11 mouse cellular contexts compared by ENCODE assay signal in genomic region chr7:125478391-125478984, GRCm38 (mm10). TPM values are rescaled to one million over a fixed set of nuclear protein-coding genes. Genes with fewer than 3 reads are reported as not detected.
DNase-seq lines count a peak whose midpoint lies in the region; ATAC-seq and TF ChIP-seq lines count a peak whose summit lies in the region.
"Had no signal": no experiment of that assay in that cellular context is flagged by ENCODE, and none has a peak within 500 bp of the region (broad histone marks: within the 10 kb centered on the region; RNA-seq: fewer than 3 reads in every experiment).

No protein-coding gene starts in this region.

- no peak for ATAC-seq in kidney, embryonic 15.5 days (replicated peaks; ENCODE audit: low FRiP score)
- 0 out of 2 replicates have a peak, but pooled peaks have one; percentile 31 for ATAC-seq in heart, postnatal 0 days (ENCODE audit: insufficient read depth, low read depth)
- ATAC-seq in liver, embryonic 12.5 days, result peak; percentile 55
- no peak for ATAC-seq in midbrain, embryonic 13.5 days
- no peak for ATAC-seq in hindbrain, embryonic 16.5 days

- no peak overlapping the region for H3K9ac ChIP-seq in kidney, embryonic 15.5 days
- H3K9ac ChIP-seq in heart, postnatal 0 days (replicated peaks; ENCODE audit: low read depth, low read length), result no peak overlapping the region
- no peak overlapping the region for H3K9ac ChIP-seq in liver, embryonic 12.5 days
- no peak overlapping the region for H3K9ac ChIP-seq in midbrain, embryonic 13.5 days (replicated peaks)
- no peak overlapping the region for H3K9ac ChIP-seq in hindbrain, embryonic 16.5 days (ENCODE audit: low read depth, low read length)
- H3K9ac ChIP-seq: heart, embryonic 15.5 days had no signal

- peaks cover 33% of the 10 kb centered on the region for H3K4me1 ChIP-seq in kidney, embryonic 15.5 days
- H3K4me1 ChIP-seq in heart, postnatal 0 days (ENCODE audit: control insufficient read depth, insufficient read depth), result peaks cover 44% of the 10 kb centered on the region
- H3K4me1 ChIP-seq in liver, embryonic 12.5 days, result peaks cover 65% of the 10 kb centered on the region
- H3K4me1 ChIP-seq in midbrain, embryonic 13.5 days (replicated peaks), result peaks cover 14% of the 10 kb centered on the region
- peaks cover 7% of the 10 kb centered on the region for H3K4me1 ChIP-seq in hindbrain, embryonic 16.5 days (ENCODE audit: control insufficient read depth, insufficient read depth, low read depth, low read length)

- no peak overlapping the region for H3K27ac ChIP-seq in kidney, embryonic 15.5 days
- 0 out of 2 replicates have a peak overlapping the region, but pooled peaks have one; percentile 43 for H3K27ac ChIP-seq in heart, postnatal 0 days (ENCODE audit: low read depth)
- H3K27ac ChIP-seq in liver, embryonic 12.5 days, result peak overlapping the region; percentile 76
- no peak overlapping the region for H3K27ac ChIP-seq in midbrain, embryonic 13.5 days
- no peak overlapping the region for H3K27ac ChIP-seq in hindbrain, embryonic 16.5 days (ENCODE audit: low read depth, low read length)
- H3K27ac ChIP-seq: heart, embryonic 15.5 days had no signal

- no peak for TF ChIP-seq EP300 in heart, postnatal 0 days (IDR thresholded peaks at IDR 0.05; ENCODE audit: low read depth)

- no peak for TF ChIP-seq CTCF in heart, postnatal 0 days (IDR thresholded peaks at IDR 0.05; ENCODE audit: low read depth)

- H3K9me3 ChIP-seq in kidney, embryonic 15.5 days (replicated peaks), result no peaks in the 10 kb centered on the region
- H3K9me3 ChIP-seq in heart, postnatal 0 days (replicated peaks; ENCODE audit: control insufficient read depth, low read length), result no peaks in the 10 kb centered on the region
- no peaks in the 10 kb centered on the region for H3K9me3 ChIP-seq in liver, embryonic 12.5 days (replicated peaks)
- no peaks in the 10 kb centered on the region for H3K9me3 ChIP-seq in midbrain, embryonic 13.5 days
- no peaks in the 10 kb centered on the region for H3K9me3 ChIP-seq in hindbrain, embryonic 16.5 days (ENCODE audit: control insufficient read depth, low read length)
- H3K9me3 ChIP-seq: heart, embryonic 15.5 days had no signal

- no peaks in the 10 kb centered on the region for H3K27me3 ChIP-seq in kidney, embryonic 15.5 days
- H3K27me3 ChIP-seq in heart, postnatal 0 days (ENCODE audit: control insufficient read depth, insufficient read depth, low read length), result no peaks in the 10 kb centered on the region
- H3K27me3 ChIP-seq in liver, embryonic 12.5 days (replicated peaks), result no peaks in the 10 kb centered on the region
- no peaks in the 10 kb centered on the region for H3K27me3 ChIP-seq in midbrain, embryonic 13.5 days
- H3K27me3 ChIP-seq in hindbrain, embryonic 16.5 days (replicated peaks; ENCODE audit: control insufficient read depth, insufficient read depth, low read length), result no peaks in the 10 kb centered on the region
- H3K27me3 ChIP-seq: heart, embryonic 15.5 days had no signal

- H3K4me2 ChIP-seq in kidney, embryonic 15.5 days, result no peak overlapping the region
- H3K4me2 ChIP-seq in heart, postnatal 0 days (ENCODE audit: low read depth, low read length), result no peak overlapping the region
- no peak overlapping the region for H3K4me2 ChIP-seq in liver, embryonic 12.5 days
- H3K4me2 ChIP-seq in midbrain, embryonic 13.5 days (replicated peaks), result no peak overlapping the region
- H3K4me2 ChIP-seq in hindbrain, embryonic 16.5 days (ENCODE audit: low read length), result no peak overlapping the region
- H3K4me2 ChIP-seq: heart, embryonic 15.5 days had no signal

- 59% methylated on average over 7 of the region's 7 CpGs for WGBS in kidney, embryonic 15.5 days
- WGBS in heart, postnatal 0 days, result 59% methylated on average over 7 of the region's 7 CpGs
- WGBS in liver, embryonic 12.5 days (ENCODE audit: insufficient replicate concordance), result 78% methylated on average over 7 of the region's 7 CpGs
- 87% methylated on average over 7 of the region's 7 CpGs for WGBS in midbrain, embryonic 13.5 days
- WGBS in hindbrain, embryonic 16.5 days, result 84% methylated on average over 7 of the region's 7 CpGs

- H3K36me3 ChIP-seq in kidney, embryonic 15.5 days, result peaks cover 41% of the 10 kb centered on the region
- H3K36me3 ChIP-seq in heart, postnatal 0 days (replicated peaks; ENCODE audit: control insufficient read depth, insufficient read depth, low read length), result peaks cover 33% of the 10 kb centered on the region
- H3K36me3 ChIP-seq in liver, embryonic 12.5 days, result peaks cover 65% of the 10 kb centered on the region
- peaks cover 41% of the 10 kb centered on the region for H3K36me3 ChIP-seq in midbrain, embryonic 13.5 days
- H3K36me3 ChIP-seq in hindbrain, embryonic 16.5 days (ENCODE audit: control insufficient read depth, insufficient read depth, low read length), result peaks cover 3% of the 10 kb centered on the region; the same call in 1 of the 2 replicates

- no peak overlapping the region for H3K4me3 ChIP-seq in kidney, embryonic 15.5 days (replicated peaks)
- no peak overlapping the region for H3K4me3 ChIP-seq in heart, postnatal 0 days (ENCODE audit: low read depth, low read length)
- no peak overlapping the region for H3K4me3 ChIP-seq in liver, embryonic 12.5 days
- no peak overlapping the region for H3K4me3 ChIP-seq in midbrain, embryonic 13.5 days (replicated peaks)
- no peak overlapping the region for H3K4me3 ChIP-seq in hindbrain, embryonic 16.5 days (ENCODE audit: low read length)
- H3K4me3 ChIP-seq: heart, embryonic 15.5 days had no signal

- intact Hi-C loops in left cerebral cortex, postnatal 36 days (cut with DNase I), result no loop called here

- peak; percentile 25 for DNase-seq in kidney, adult 11 months
- DNase-seq in heart, postnatal 0 days (ENCODE audit: low spot score), result peak; percentile 33
- peak; percentile 46 to 62 for DNase-seq in lung, postnatal 4 days
- DNase-seq in left cerebral cortex, postnatal 36 days (ENCODE audit: low spot score in 2 of 2), result no peak
- DNase-seq: cerebellum, postnatal 10 days; right cerebral cortex, postnatal 14 days had no signal

RNA-seq across cellular contexts. Expression of gene Nsmce1, which starts 12.9 kb away (rescaled TPM):
- polyA plus RNA-seq in kidney, embryonic 15.5 days (2015; fragmentation: Nextera tagmentation; extraction: Ambion mirVana), result 143 TPM in 2 replicates
- total RNA-seq in heart, postnatal 0 days (2014; rRNA removed; ENCODE audit: low replicate concordance), result 37.0 and 50.3 TPM in 2 replicates
- 96.0 and 96.4 TPM in 2 replicates for polyA plus RNA-seq in heart, postnatal 0 days (2015; fragmentation: Nextera tagmentation; extraction: Ambion mirVana)
- polyA plus RNA-seq in liver, embryonic 12.5 days (2016; fragmentation: Nextera tagmentation; extraction: Ambion mirVana), result 97.0 and 97.7 TPM in 2 replicates
- polyA plus RNA-seq in midbrain, embryonic 13.5 days (2015; fragmentation: Nextera tagmentation; extraction: Ambion mirVana), result 110 and 116 TPM in 2 replicates
- total RNA-seq in left cerebral cortex, postnatal 36 days (2021), result 10 to 100 TPM; 13.2 to 15.0 TPM
- 85.4 and 91.2 TPM in 2 replicates for polyA plus RNA-seq in hindbrain, embryonic 16.5 days (2015; fragmentation: Nextera tagmentation; extraction: Ambion mirVana)

RNA-seq across cellular contexts. Expression of gene Kdm8, which starts 34.0 kb away (rescaled TPM):
- polyA plus RNA-seq in kidney, embryonic 15.5 days (2015; fragmentation: Nextera tagmentation; extraction: Ambion mirVana), result 11.8 and 13.7 TPM in 2 replicates
- total RNA-seq in heart, postnatal 0 days (2014; rRNA removed; ENCODE audit: low replicate concordance), result 4.0 and 6.8 TPM in 2 replicates
- 3.7 and 3.8 TPM in 2 replicates for polyA plus RNA-seq in heart, postnatal 0 days (2015; fragmentation: Nextera tagmentation; extraction: Ambion mirVana)
- polyA plus RNA-seq in liver, embryonic 12.5 days (2016; fragmentation: Nextera tagmentation; extraction: Ambion mirVana), result 11.1 and 11.7 TPM in 2 replicates
- 6.2 and 6.9 TPM in 2 replicates for polyA plus RNA-seq in midbrain, embryonic 13.5 days (2015; fragmentation: Nextera tagmentation; extraction: Ambion mirVana)
- total RNA-seq in left cerebral cortex, postnatal 36 days (2021), result 1 to 10 TPM; 4.1 to 5.1 TPM
- 5.2 TPM in 2 replicates for polyA plus RNA-seq in hindbrain, embryonic 16.5 days (2015; fragmentation: Nextera tagmentation; extraction: Ambion mirVana)

Comparison
In these comparisons a context has a peak if more than half of its experiments do, and no peak if none do; other contexts are left out.
1. DNase-seq: peak in kidney, adult 11 months (single experiment), heart, postnatal 0 days (single experiment) and lung, postnatal 4 days (2 of 2); none in left cerebral cortex, postnatal 36 days (0 of 2).
2. ATAC-seq: peak in heart, postnatal 0 days (single experiment) and liver, embryonic 12.5 days (single experiment); none in kidney, embryonic 15.5 days (single experiment), midbrain, embryonic 13.5 days (single experiment) and hindbrain, embryonic 16.5 days (single experiment).
3. H3K27ac ChIP-seq: peak in heart, postnatal 0 days (single experiment) and liver, embryonic 12.5 days (single experiment); none in kidney, embryonic 15.5 days (single experiment), midbrain, embryonic 13.5 days (single experiment) and hindbrain, embryonic 16.5 days (single experiment).